Mouse (Mus musculus) myocyte (in vitro differentiated cells): ENCODE data around the gene Gpr183.

Experiments used
- MAX ChIP-seq: IDR thresholded peaks from one replicate; pipeline ENCODE4 v1.6.1; 2011; ENCODE audit warnings: low read depth, mild to moderate bottlenecking, control low read depth
- MYOD1 ChIP-seq, 3 experiments: IDR thresholded peaks; one replicate each; pipeline ENCODE4 v1.6.1; 2011; ENCODE audit warnings: control low read depth in 2 of 3, low read depth in 2 of 3, mild to moderate bottlenecking in 2 of 3, moderate library complexity in 1 of 3; ENCODE audit not compliant: insufficient read length in 2 of 3, control insufficient read depth in 1 of 3
- POLR2A ChIP-seq: IDR thresholded peaks from one replicate; pipeline ENCODE4 v1.6.1; 2011; ENCODE audit warnings: low read depth, mild to moderate bottlenecking, control low read depth, moderate library complexity; ENCODE audit not compliant: insufficient read length
- POLR2AphosphoS2 ChIP-seq: IDR thresholded peaks from one replicate; pipeline ENCODE4 v1.6.1; 2011; ENCODE audit warnings: low read depth, control low read depth; ENCODE audit not compliant: insufficient read length
- TCF12 ChIP-seq: IDR thresholded peaks from one replicate; pipeline ENCODE4 v1.6.1; 2011; ENCODE audit warnings: mild to moderate bottlenecking, control low read depth; ENCODE audit not compliant: poor library complexity, insufficient read depth, severe bottlenecking

- no peak for TF ChIP-seq POLR2AphosphoS2
- TF ChIP-seq POLR2A: no peak
- no peak for TF ChIP-seq TCF12
- no peak for TF ChIP-seq MYOD1 (IDR thresholded peaks at IDR 0.05; ENCODE audit: control insufficient read depth in 1 of 3, insufficient read length in 2 of 3, low read depth in 2 of 3)
- no peak for TF ChIP-seq MAX
Measured at GRCm38 (mm10) chr14:121915143-121915542, 49.9 kb downstream of the Gpr183 start.
